Mouse (Mus musculus): ENCODE measurements around the gene Prtg.

- TF ChIP-seq EP300 (IDR thresholded peaks at IDR 0.05; ENCODE audit: low read depth) (no peak), CTCF (IDR thresholded peaks at IDR 0.05; ENCODE audit: low read depth) (no peak)
Observed at GRCm38 (mm10) chr9:72758705-72759131, 48.0 kb upstream of the Prtg start.
